ENCODE assay signal across 9 mouse cellular contexts in the genomic region with DNA sequence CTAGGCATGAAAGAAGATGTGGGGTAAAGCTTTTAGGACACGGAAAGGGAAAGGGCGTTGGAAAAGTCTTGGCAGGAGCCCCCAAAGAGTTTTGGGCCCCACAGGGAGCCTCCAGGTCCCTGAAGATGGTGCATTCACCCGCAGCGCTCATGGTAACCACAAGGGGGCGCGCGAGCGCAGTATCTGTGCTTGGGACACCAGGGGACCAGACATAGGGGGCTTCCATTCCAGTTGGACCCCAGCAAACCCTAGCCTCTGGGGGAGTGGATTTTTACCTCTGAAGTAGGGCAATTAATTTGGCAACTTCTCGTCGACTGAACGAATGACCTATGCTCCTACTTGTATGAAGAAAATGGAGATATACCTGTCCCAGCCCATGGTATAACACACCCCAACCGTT.
DNase-seq lines count a peak whose midpoint lies in the region; ATAC-seq and TF ChIP-seq lines count a peak whose summit lies in the region.
"Had no signal": no experiment of that assay in that cellular context is flagged by ENCODE, and none has a peak within 500 bp of the region (broad histone marks: within the 10 kb centered on the region; RNA-seq: fewer than 3 reads in every experiment).

No protein-coding gene starts in this region.

- peak; percentile 74 for DNase-seq in ZHBTc4 (ENCODE audit: low read depth, low spot score)
- peak; percentile 88 to 90 for DNase-seq in cerebellum, postnatal 36 days
- peak; percentile 62 for DNase-seq in gastrocnemius, postnatal 14 days
- peak; percentile 86 to 87 for DNase-seq in kidney, postnatal 4 days
- peak; percentile 83 for DNase-seq in lung, embryonic 14.5 days
- peak; percentile 66 for DNase-seq in right cerebral cortex, adult 18-20 months
- peak; percentile 35 for DNase-seq in urinary bladder, postnatal 10 days (ENCODE audit: low spot score)

- no peaks in the 10 kb centered on the region for H3K4me1 ChIP-seq in lung, embryonic 14.5 days (ENCODE audit: insufficient read depth)
- H3K4me1 ChIP-seq: heart, embryonic 13.5 days had no signal

- H3K79me3 ChIP-seq in C2C12 (ENCODE audit: low read depth): no peaks in the 10 kb centered on the region

- H3K9ac ChIP-seq in lung, embryonic 14.5 days: no peak overlapping the region
- H3K9ac ChIP-seq: heart, embryonic 13.5 days had no signal

- H3ac ChIP-seq in C2C12 (ENCODE audit: control insufficient read depth, insufficient read length, low read depth): no peak overlapping the region

- intact Hi-C loops in gastrocnemius, postnatal 14 days (cut with DNase I; ENCODE audit: low total_unique reads): loop anchor here (2.0 to 10.0 kb wide), 2 partner anchors 76 to 196 kb away; no protein-coding TSS in a partner anchor

- no peak; the same call in 1 of the 2 replicates for ATAC-seq in lung, embryonic 14.5 days (ENCODE audit: insufficient read depth)

- H3K79me2 ChIP-seq in C2C12 (ENCODE audit: control insufficient read depth, insufficient read depth): no peaks in the 10 kb centered on the region

- H3K4me2 ChIP-seq in lung, embryonic 14.5 days: no peak overlapping the region
- H3K4me2 ChIP-seq: heart, embryonic 13.5 days had no signal

- H3K27ac ChIP-seq in lung, embryonic 14.5 days (ENCODE audit: low read depth): no peak overlapping the region
- H3K27ac ChIP-seq: heart, embryonic 13.5 days had no signal

- H3K27me3 ChIP-seq in C2C12 (ENCODE audit: control insufficient read depth, insufficient read depth, insufficient read length): peaks cover 25% of the 10 kb centered on the region
- no peaks in the 10 kb centered on the region for H3K27me3 ChIP-seq in lung, embryonic 14.5 days (ENCODE audit: insufficient read depth, low read length)

- 16% methylated on average over 12 of the region's 12 CpGs for WGBS in lung, embryonic 14.5 days

- no peaks in the 10 kb centered on the region for H3K9me3 ChIP-seq in lung, embryonic 14.5 days (ENCODE audit: low read depth, low read length)

- peak; percentile 65 for TF ChIP-seq CTCF in C2C12 (IDR thresholded peaks at IDR 0.05; ENCODE audit: control insufficient read depth, insufficient read depth, insufficient read length)
- peak; percentile 88 for TF ChIP-seq CTCF in lung, embryonic 14.5 days (IDR thresholded peaks at IDR 0.05; ENCODE audit: low read depth)

- H3K36me3 ChIP-seq in C2C12 (ENCODE audit: control insufficient read depth, insufficient read depth): no peaks in the 10 kb centered on the region
- H3K36me3 ChIP-seq in lung, embryonic 14.5 days (ENCODE audit: insufficient read depth): no peaks in the 10 kb centered on the region
- H3K36me3 ChIP-seq: heart, embryonic 13.5 days had no signal

- H3K4me3 ChIP-seq in C2C12 (ENCODE audit: insufficient read depth, poor library complexity, severe bottlenecking): no peak overlapping the region
- H3K4me3 ChIP-seq in lung, embryonic 14.5 days (ENCODE audit: low read depth, low read length): no peak overlapping the region
- H3K4me3 ChIP-seq: heart, embryonic 13.5 days had no signal

TF ChIP-seq in C2C12, 6 proteins besides CTCF, POLR2A, EP300 and RAD21:
- no peak for TF ChIP-seq MYOG (IDR thresholded peaks at IDR 0.05; ENCODE audit: control insufficient read depth, extremely low read depth, insufficient read length)
- TF ChIP-seq FOSL1 (IDR thresholded peaks at IDR 0.05; ENCODE audit: insufficient read depth, low read length, poor library complexity, severe bottlenecking): no peak

Comparison
In these comparisons a context has a peak if more than half of its experiments do, and no peak if none do; other contexts are left out.
1. DNase-seq: peak in every context shown above with its lines; median percentile 89 in cerebellum, postnatal 36 days; 86 in kidney, postnatal 4 days; 83 in lung, embryonic 14.5 days; 74 in ZHBTc4; 66 in right cerebral cortex, adult 18-20 months; 62 in gastrocnemius, postnatal 14 days; 35 in urinary bladder, postnatal 10 days.